Mouse (Mus musculus) brown adipose tissue, adult 24 weeks (tissue): ENCODE results near the gene Dlgap1. TPM values are rescaled to one million over a fixed set of nuclear protein-coding genes. Genes with fewer than 3 reads are reported as not detected.
"Not testable (repeated sequence)": the region's sequence is repeated elsewhere in the genome, so short reads cannot be mapped to it uniquely, and the experiment has no call there.

Source experiments
- H3K27ac ChIP-seq: fragments of 200-500 bp; replicated peaks from 2 replicates; pipeline ENCODE4 v1.5.1; 2012; ENCODE audit warnings: low read depth, mild to moderate bottlenecking, low read length
- H3K4me1 ChIP-seq: fragments of 200-500 bp; 2 replicates; pipeline ENCODE4 v1.6.1; 2012; ENCODE audit warnings: low read length, mixed read lengths; ENCODE audit not compliant: control insufficient read depth, insufficient read depth, insufficient read length
- H3K4me3 ChIP-seq: fragments of 200-500 bp; 2 replicates; pipeline ENCODE4 v1.5.1; 2012; ENCODE audit warnings: low read depth, mild to moderate bottlenecking, low read length, moderate library complexity; ENCODE audit not compliant: insufficient read depth
- polyA plus RNA-seq: library from polyadenylated mRNA; stranded (reverse); fragments of >200 nt; gene quantifications from 2 replicates; pipeline ENCODE4 v1.2.4, GENCODE M21; 2012; ENCODE audit not compliant: missing spikeins, insufficient read depth, insufficient read length

Dlgap1 gene
- polyA plus RNA-seq, 1 experiment, result 1.2 TPM

DNA sequence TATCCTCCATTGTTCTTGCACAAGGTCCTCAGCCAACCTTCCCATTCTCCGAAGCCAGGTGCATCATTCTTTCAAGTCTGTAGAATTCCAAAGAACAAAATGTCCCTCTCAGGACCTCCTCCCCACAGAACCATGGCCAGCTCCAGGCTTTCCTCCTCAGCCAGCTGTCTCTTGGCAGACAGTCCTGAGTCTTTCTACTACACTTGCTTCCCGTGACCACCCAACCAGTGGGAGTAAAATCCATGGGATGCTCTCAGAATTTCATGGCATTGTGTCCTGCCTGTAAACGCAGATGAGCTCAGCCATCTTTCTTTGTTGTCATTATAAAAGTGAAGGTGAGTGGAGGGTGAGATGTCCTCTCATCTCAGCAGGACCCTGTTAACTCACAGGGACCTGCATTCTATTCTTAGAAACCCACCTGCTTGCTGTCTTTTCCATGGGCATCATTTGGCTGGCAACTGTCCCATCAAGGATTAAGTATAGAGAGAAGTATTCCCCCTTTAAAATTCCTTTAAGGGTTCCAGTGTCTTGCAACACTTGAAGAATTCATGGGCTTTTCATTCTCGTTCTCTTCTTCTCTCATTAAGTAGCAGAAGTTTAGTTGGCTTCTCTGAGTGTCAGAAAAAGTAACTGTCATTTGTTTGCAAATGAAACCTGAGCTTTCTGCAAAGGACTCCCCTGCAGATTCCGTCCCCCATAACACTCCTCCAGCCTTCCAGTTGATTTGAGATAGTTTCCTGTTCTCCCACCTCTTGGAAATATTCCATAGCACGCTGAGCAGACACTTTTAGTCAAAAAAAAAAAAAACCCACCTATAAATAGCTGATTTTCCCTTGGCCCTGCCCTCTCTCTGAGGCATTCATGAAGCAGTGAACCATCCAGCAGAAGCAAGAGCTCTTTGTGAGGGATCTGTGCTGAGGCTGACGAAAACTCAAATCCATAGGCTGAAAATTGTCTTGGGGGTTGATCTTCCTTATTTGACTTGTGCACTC lies 559.6 kb downstream of the Dlgap1 start:
- Histone ChIP-seq H3K27ac (no peak overlapping the region), H3K4me3 (no peak overlapping the region), H3K4me1 (no peaks in the 10 kb centered on the region)

GRCm38 (mm10) chr17:70534321-70534720 lies 565.4 kb downstream of the Dlgap1 start:
- no peak overlapping the region for H3K27ac ChIP-seq
- no peak overlapping the region for H3K4me3 ChIP-seq
- no peaks in the 10 kb centered on the region for H3K4me1 ChIP-seq

GRCm38 (mm10) chr17:70541816-70542215 lies 572.9 kb downstream of the Dlgap1 start:
- Histone ChIP-seq H3K4me1 (no peaks in the 10 kb centered on the region), H3K27ac (no peak overlapping the region), H3K4me3 (no peak overlapping the region)

GRCm38 (mm10) chr17:70550793-70551192 lies 581.9 kb downstream of the Dlgap1 start:
- no peaks in the 10 kb centered on the region for H3K4me1 ChIP-seq
- H3K4me3 ChIP-seq, result no peak overlapping the region
- no peak overlapping the region for H3K27ac ChIP-seq

GRCm38 (mm10) chr17:70561547-70561946 lies 592.7 kb downstream of the Dlgap1 start:
- Histone ChIP-seq H3K27ac (no peak overlapping the region), H3K4me1 (no peaks in the 10 kb centered on the region), H3K4me3 (no peak overlapping the region)

DNA sequence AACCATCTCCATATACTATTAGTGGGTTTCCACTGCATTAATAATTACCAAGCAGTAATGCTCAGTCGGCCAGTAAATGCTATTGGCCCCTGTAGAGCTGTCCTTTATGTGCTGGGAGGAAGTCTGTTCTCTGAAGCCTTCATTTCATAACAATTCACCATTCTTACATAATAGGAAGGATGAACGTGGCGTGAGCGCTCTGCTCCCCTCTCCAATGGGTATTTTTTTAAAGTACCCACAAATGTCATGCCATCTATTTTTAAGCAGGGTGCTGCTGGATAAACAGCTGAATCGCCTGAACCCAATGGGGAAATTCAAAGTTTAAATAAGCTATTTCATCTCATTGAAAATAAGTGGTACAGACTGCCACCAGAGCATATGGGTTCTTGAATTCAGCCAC lies 602.0 kb downstream of the Dlgap1 start:
- Histone ChIP-seq H3K27ac (no peak overlapping the region), H3K4me1 (no peaks in the 10 kb centered on the region)

DNA sequence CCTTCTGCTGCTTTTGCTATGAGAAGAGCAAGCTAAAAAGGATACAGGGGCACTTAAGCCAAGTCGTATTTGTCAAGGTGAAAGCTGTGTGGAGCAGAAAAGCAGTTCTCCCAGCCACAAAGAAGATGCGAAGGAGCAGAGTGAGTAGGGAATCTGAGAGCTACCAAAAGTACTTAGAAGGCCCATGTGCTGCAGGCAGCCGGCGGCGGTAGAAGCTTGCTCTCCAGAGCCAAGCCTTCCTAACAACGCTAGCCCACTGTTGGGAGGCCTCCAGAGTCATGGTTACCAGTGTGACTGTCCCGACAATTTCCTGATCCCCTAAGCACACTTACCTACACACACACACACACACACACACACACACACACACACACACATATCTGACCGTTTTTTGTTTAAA lies 614.2 kb downstream of the Dlgap1 start:
- H3K27ac ChIP-seq, result no peak overlapping the region
- H3K4me3 ChIP-seq, result no peak overlapping the region
- H3K4me1 ChIP-seq, result no peaks in the 10 kb centered on the region

More for the DNA sequence above, 602.0 kb downstream of the Dlgap1 start:
- no peak overlapping the region for H3K4me3 ChIP-seq

DNA sequence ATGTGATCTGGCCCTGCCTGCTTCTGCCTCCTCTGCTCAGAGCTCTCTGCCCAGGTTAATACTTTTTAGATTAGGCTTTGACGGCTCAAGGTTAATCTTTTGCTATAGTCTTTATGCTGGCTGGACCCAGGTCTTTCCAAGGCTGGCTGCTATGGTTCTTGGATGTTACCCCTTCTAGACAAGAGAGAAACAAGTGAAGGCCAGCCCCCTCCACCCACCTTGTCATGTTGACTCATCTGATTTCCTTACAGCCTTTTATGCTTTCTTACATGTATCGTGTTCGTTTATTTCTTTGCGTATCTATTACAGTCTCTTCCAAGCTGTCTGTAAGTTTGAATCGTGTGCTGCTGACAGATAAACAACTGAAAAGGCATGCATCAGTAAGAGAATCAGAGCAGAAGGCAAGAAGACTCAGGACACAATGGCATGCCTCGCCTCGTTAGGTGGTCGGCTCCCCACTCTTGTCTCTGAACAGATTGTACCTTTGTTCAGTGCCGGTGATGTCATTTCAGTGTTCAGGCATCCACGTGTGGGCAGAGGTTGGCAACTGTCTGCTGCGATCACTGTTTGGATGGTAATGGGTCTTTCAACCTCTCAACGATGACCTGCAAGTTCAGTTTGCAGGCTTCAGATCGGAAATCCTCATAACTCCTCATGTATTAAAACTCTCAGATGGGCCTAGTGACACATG lies 618.0 kb downstream of the Dlgap1 start:
- Histone ChIP-seq H3K27ac (no peak overlapping the region), H3K4me1 (no peaks in the 10 kb centered on the region), H3K4me3 (no peak overlapping the region)

- H3K4me3 ChIP-seq, H3K4me1 ChIP-seq: not testable (repeated sequence)
Measured at GRCm38 (mm10) chr17:70587975-70588630, 619.2 kb downstream of the Dlgap1 start.

GRCm38 (mm10) chr17:70588691-70589090 lies 619.8 kb downstream of the Dlgap1 start:
- H3K27ac ChIP-seq, result no peak overlapping the region
- no peak overlapping the region for H3K4me3 ChIP-seq
- no peaks in the 10 kb centered on the region for H3K4me1 ChIP-seq

More at GRCm38 (mm10) chr17:70587975-70588630, 619.2 kb downstream of the Dlgap1 start:
- not testable (repeated sequence) for H3K27ac ChIP-seq

DNA sequence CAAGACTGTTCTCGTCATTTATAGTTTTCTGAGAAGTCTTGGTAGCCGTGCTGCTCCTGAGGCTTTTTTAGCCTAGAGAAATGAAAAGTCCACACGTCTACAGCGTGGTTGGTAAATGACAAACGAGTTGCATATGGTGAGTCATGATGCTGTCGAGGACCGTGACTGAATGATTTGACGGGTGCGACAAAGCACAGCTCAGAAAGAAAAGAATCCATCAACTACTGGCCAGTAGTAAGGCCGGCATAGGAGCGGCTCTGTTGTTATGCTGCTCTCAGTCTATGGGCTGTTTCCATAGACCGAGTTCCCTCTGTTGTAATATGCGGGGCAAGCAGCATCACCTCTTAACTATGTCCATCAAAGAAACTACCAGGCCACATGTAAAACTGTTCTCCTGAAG lies 620.3 kb downstream of the Dlgap1 start:
- Histone ChIP-seq H3K27ac (no peak overlapping the region), H3K4me1 (no peaks in the 10 kb centered on the region), H3K4me3 (no peak overlapping the region)

- Histone ChIP-seq H3K4me3 (no peak overlapping the region), H3K4me1 (no peaks in the 10 kb centered on the region), H3K27ac (no peak overlapping the region)
Measured at GRCm38 (mm10) chr17:70590506-70590905, 621.6 kb downstream of the Dlgap1 start.

GRCm38 (mm10) chr17:70594277-70594676 lies 625.4 kb downstream of the Dlgap1 start:
- H3K4me1 ChIP-seq, result no peaks in the 10 kb centered on the region
- H3K4me3 ChIP-seq, result no peak overlapping the region
- no peak overlapping the region for H3K27ac ChIP-seq

DNA sequence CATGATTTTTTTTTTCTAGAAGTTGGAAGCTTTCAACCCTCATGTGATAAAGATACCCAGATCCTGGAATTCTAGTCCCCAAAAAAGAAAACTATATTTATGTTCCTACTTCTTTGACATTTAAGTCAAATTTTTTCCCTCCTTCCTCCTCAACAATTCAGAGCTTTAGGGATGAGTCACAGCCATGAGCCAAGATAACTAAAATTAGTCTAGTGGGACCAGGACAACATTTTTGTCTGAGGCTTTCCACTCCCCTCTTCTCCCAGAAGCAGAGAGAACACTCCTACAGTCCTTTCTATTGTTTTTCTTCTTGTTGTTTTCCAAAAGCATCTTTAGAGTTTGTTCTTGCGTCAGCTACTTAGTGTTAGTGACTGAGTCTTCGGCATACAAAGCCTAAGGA lies 627.5 kb downstream of the Dlgap1 start:
- Histone ChIP-seq H3K27ac (no peak overlapping the region), H3K4me3 (no peak overlapping the region), H3K4me1 (no peaks in the 10 kb centered on the region)

- H3K4me1 ChIP-seq, result no peaks in the 10 kb centered on the region
Measured at GRCm38 (mm10) chr17:70600462-70600861, 631.6 kb downstream of the Dlgap1 start.

More at GRCm38 (mm10) chr17:70600462-70600861, 631.6 kb downstream of the Dlgap1 start:
- Histone ChIP-seq H3K27ac (no peak overlapping the region), H3K4me3 (no peak overlapping the region)
